Mouse (Mus musculus): ENCODE data around the gene Lamtor3.

DNA sequence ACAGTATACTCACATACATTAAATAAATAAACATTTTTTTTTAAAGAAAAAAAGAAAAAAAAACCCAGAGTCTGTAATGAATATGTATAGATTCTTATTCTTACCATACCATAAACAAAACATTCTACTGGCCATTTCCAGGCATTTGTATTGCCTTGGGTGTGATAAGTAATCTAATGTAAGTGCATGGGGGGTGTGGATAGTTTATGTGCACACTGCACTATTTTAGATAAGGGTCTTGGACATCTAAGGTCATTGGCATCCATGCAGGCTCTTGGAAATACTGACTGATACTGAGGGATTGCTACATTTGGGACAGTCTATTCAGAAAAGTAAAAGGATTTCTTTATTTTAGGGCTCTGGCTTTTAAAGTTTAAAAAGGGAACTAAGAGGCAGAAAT is 23.2 kb downstream of the Lamtor3 start:
- TF ChIP-seq ZNF384 (IDR thresholded peaks at IDR 0.05; ENCODE audit: low read depth, low read length) (no peak), CHD2 (IDR thresholded peaks at IDR 0.05; ENCODE audit: low read depth, low read length) (no peak), ZC3H11A (IDR thresholded peaks at IDR 0.05; ENCODE audit: borderline replicate concordance, low read depth, low read length) (no peak), HCFC1 (IDR thresholded peaks at IDR 0.05; ENCODE audit: borderline replicate concordance, insufficient read depth, low read length) (no peak), MAFK (IDR thresholded peaks at IDR 0.05; ENCODE audit: insufficient read depth, low read depth, low read length) (no peak)

Data from ES-E14 (cell line).